9 mouse cellular contexts compared by ENCODE assay signal in genomic region chr1:39701274-39701602, GRCm38 (mm10). TPM values are rescaled to one million over a fixed set of nuclear protein-coding genes. Genes with fewer than 3 reads are reported as not detected.
DNase-seq lines count a peak whose midpoint lies in the region; ATAC-seq lines count a peak whose summit lies in the region.
"Had no signal": no experiment of that assay in that cellular context is flagged by ENCODE, and none has a peak within 500 bp of the region (broad histone marks: within the 10 kb centered on the region; RNA-seq: fewer than 3 reads in every experiment).

No protein-coding gene starts in this region.

- no peak overlapping the region for H3K4me3 ChIP-seq in liver, embryonic 12.5 days
- H3K4me3 ChIP-seq in forebrain, embryonic 13.5 days: no peak overlapping the region
- H3K4me3 ChIP-seq: erythroblast, embryonic 14.5 days had no signal

- no peak overlapping the region for H3K9ac ChIP-seq in liver, embryonic 12.5 days
- H3K9ac ChIP-seq in forebrain, embryonic 13.5 days: peak overlapping the region; percentile 39; the same call in 1 of the 2 replicates

- peaks cover 10% of the 10 kb centered on the region; the same call in 1 of the 2 replicates for H3K4me1 ChIP-seq in liver, embryonic 12.5 days
- peaks cover 38% of the 10 kb centered on the region for H3K4me1 ChIP-seq in forebrain, embryonic 13.5 days

- no peak overlapping the region for H3K27ac ChIP-seq in liver, embryonic 12.5 days
- H3K27ac ChIP-seq in forebrain, embryonic 13.5 days: peak overlapping the region; percentile 63; the same call in 1 of the 2 replicates
- H3K27ac ChIP-seq: macrophage had no signal

- no peaks in the 10 kb centered on the region for H3K36me3 ChIP-seq in liver, embryonic 12.5 days
- H3K36me3 ChIP-seq in forebrain, embryonic 13.5 days (ENCODE audit: poor library complexity, severe bottlenecking): no peaks in the 10 kb centered on the region

- no peaks in the 10 kb centered on the region for H3K9me3 ChIP-seq in liver, embryonic 12.5 days (replicated peaks)
- H3K9me3 ChIP-seq in forebrain, embryonic 13.5 days (replicated peaks): no peaks in the 10 kb centered on the region

- WGBS in liver, embryonic 12.5 days (ENCODE audit: insufficient replicate concordance): 28% methylated on average over 9 of the region's 9 CpGs
- WGBS in forebrain, embryonic 13.5 days: 0% methylated on average over 9 of the region's 9 CpGs

- no peak overlapping the region for H3K4me2 ChIP-seq in liver, embryonic 12.5 days
- H3K4me2 ChIP-seq in forebrain, embryonic 13.5 days: peak overlapping the region; percentile 11; the same call in 1 of the 2 replicates

- no peak for ATAC-seq in liver, embryonic 12.5 days
- ATAC-seq in forebrain, embryonic 13.5 days: peak; percentile 85

- DNase-seq in liver: peak; percentile 29
- DNase-seq in lung, postnatal 4 days: peak; percentile 51 to 76
- peak; percentile 43 to 55 for DNase-seq in thymus, postnatal 10 days (ENCODE audit: low spot score in 2 of 2)
- DNase-seq in cerebellum, adult 9-11 months: no peak
- DNase-seq in ovary, postnatal 14 days (ENCODE audit: low spot score): no peak

- no peaks in the 10 kb centered on the region for H3K27me3 ChIP-seq in liver, embryonic 12.5 days (replicated peaks)
- H3K27me3 ChIP-seq in forebrain, embryonic 13.5 days: peaks cover 5% of the 10 kb centered on the region; the same call in 1 of the 2 replicates

RNA-seq across cellular contexts. Expression of gene Rfx8, which starts 19.6 kb away (rescaled TPM):
- 0.12 TPM in 2 replicates for polyA plus RNA-seq in liver, embryonic 12.5 days (2016; fragmentation: Nextera tagmentation; extraction: Ambion mirVana)
- polyA plus RNA-seq in forebrain, embryonic 13.5 days (2015; fragmentation: Nextera tagmentation; extraction: Ambion mirVana): 0.18 and 0.20 TPM in 2 replicates
- polyA plus RNA-seq: macrophage had no signal

RNA-seq across cellular contexts. Expression of gene Creg2, which starts 50.0 kb away (rescaled TPM):
- not detected in 2 replicates for polyA plus RNA-seq in liver, embryonic 12.5 days (2016; fragmentation: Nextera tagmentation; extraction: Ambion mirVana)
- 0.33 and 0.56 TPM in 2 replicates for polyA plus RNA-seq in forebrain, embryonic 13.5 days (2015; fragmentation: Nextera tagmentation; extraction: Ambion mirVana)
- polyA plus RNA-seq: erythroblast, embryonic 14.5 days had no signal

Comparison
In these comparisons a context has a peak if more than half of its experiments do, and no peak if none do; other contexts are left out.
1. DNase-seq: peak in liver (single experiment), lung, postnatal 4 days (2 of 2) and thymus, postnatal 10 days (2 of 2); none in cerebellum, adult 9-11 months (single experiment) and ovary, postnatal 14 days (single experiment).